Mouse (Mus musculus) kidney, embryonic 15.5 days (tissue): ENCODE data around the gene Mis12. TPM values are rescaled to one million over a fixed set of nuclear protein-coding genes. Genes with fewer than 3 reads are reported as not detected.

Experiments
- ATAC-seq: fragments of 200-750 bp; cut with Nextera tagmentation; replicated peaks from 2 replicates; pipeline ENCODE4 v1.8.0; 2017; ENCODE audit warnings: moderate TSS enrichment; ENCODE audit not compliant: low FRiP score
- H3K27ac ChIP-seq: fragments of 300-500 bp; sonication (generic); 2 replicates; pipeline ENCODE4 v1.5.1; 2015; ENCODE audit warnings: mild to moderate bottlenecking, inconsistent platforms
- H3K27me3 ChIP-seq: fragments of 300-500 bp; sonication (generic); 2 replicates; pipeline ENCODE4 v1.6.1; 2015; ENCODE audit warnings: inconsistent platforms
- H3K36me3 ChIP-seq: fragments of 300-500 bp; sonication (generic); 2 replicates; pipeline ENCODE4 v1.6.1; 2015; ENCODE audit warnings: inconsistent platforms
- H3K4me1 ChIP-seq: fragments of 300-500 bp; sonication (generic); 2 replicates; pipeline ENCODE4 v1.6.1; 2015; ENCODE audit warnings: inconsistent platforms
- H3K4me2 ChIP-seq: fragments of 300-500 bp; sonication (generic); 2 replicates; pipeline ENCODE4 v1.6.1; 2015; ENCODE audit warnings: moderate library complexity, mild to moderate bottlenecking, inconsistent platforms
- H3K4me3 ChIP-seq: fragments of 300-500 bp; sonication (generic); replicated peaks from 2 replicates; pipeline ENCODE4 v1.5.1; 2015; ENCODE audit warnings: mild to moderate bottlenecking, inconsistent platforms
- H3K9ac ChIP-seq: fragments of 300-500 bp; sonication (generic); 2 replicates; pipeline ENCODE4 v1.6.1; 2015; ENCODE audit warnings: mild to moderate bottlenecking, inconsistent platforms
- H3K9me3 ChIP-seq: fragments of 300-500 bp; sonication (generic); replicated peaks from 2 replicates; pipeline ENCODE4 v1.6.1; 2016; ENCODE audit warnings: inconsistent platforms
- WGBS: fragments of 180-500 bp; shearing (Covaris S2); methylation state at CpG from one replicate; pipeline ENCODE4 v1.1.7; 2015; ENCODE audit warnings: mixed read lengths; 5-methylcytosine and 5-hydroxymethylcytosine counted together
- polyA plus RNA-seq: library from polyadenylated mRNA; unstranded; fragments of >200 nt; fragmentation: Nextera tagmentation; extraction: Ambion mirVana; gene quantifications from 2 replicates; pipeline ENCODE4 v1.2.1, GENCODE M21; 2015

Mis12 gene
- polyA plus RNA-seq, 1 experiment from 2014 or later, result 43.8 TPM

DNA sequence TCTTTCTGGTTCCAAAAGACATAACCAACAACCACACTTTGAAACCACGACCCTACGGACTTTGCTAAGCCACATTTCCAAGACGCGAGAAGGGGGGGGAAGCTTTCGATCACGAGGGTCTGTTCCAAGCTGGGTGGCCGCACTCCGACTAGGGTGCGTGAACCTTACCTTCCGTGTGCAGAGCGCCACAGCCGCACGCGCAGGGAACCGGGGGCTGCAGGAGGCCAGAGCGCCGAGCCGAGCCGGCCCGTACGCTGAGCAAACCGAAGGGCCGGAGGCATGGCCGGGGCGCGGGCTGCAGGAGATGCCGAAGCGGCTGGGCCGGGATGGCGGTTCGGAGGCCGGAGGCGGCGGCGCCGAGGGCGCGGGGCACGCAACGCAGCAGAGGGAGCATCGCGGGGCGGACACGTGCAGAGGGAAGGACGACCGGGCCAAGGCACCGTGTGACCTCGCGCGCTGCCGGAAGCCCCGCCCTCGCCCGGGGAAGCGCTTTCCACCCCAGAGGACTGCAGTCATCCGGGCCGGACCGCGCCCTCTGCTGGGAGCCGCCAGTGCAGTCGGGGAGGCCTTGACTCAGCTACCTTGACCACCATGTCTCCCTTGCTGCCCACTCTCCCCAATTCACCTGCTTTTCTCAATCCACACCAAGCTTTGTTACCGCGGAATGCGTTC is 36.7 kb upstream of the Mis12 start, which contains the start of gene C1qbp:
C1qbp (minus strand) TSS at position 470 of the 672 bp plus-strand sequence.
- Histone ChIP-seq H3K4me3 (peak within 1 kb of the TSS; percentile 100), H3K36me3 (peaks cover 73% of the 10 kb centered on the region), H3K27me3 (no peaks in the 10 kb centered on the region), H3K9me3 (no peaks in the 10 kb centered on the region), H3K4me1 (peaks cover 15% of the 10 kb centered on the region), H3K4me2 (peak within 1 kb of the TSS; percentile 78), H3K27ac (peak within 1 kb of the TSS; percentile 82), H3K9ac (peak within 1 kb of the TSS; percentile 97)
- peak; percentile 95 for ATAC-seq
- WGBS, result under 1% methylated on average over 61 of the region's 64 CpGs

DNA sequence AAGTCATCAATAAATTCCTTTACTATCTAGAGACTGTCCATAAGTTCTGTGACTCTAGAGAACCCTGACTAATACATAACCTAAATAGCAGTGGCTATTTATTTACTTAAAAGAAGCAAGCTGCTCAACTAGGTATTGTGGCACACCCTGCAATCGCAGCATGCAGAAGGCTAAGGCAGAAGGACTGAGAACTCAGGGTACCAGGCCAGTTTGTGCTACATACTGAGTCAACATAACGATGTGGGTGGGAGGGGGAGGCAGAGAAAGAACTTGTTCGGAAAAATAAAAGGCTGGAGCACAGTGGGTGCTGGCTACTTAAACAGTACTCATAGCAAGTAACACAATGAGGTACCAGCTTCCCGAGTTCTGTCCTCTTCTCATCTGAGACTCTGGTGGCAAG is 18.2 kb upstream of the Mis12 start:
- H3K36me3 ChIP-seq, result peaks cover 52% of the 10 kb centered on the region
- 85% methylated on average over 4 of the region's 4 CpGs for WGBS
- H3K4me2 ChIP-seq, result no peak overlapping the region

DNA sequence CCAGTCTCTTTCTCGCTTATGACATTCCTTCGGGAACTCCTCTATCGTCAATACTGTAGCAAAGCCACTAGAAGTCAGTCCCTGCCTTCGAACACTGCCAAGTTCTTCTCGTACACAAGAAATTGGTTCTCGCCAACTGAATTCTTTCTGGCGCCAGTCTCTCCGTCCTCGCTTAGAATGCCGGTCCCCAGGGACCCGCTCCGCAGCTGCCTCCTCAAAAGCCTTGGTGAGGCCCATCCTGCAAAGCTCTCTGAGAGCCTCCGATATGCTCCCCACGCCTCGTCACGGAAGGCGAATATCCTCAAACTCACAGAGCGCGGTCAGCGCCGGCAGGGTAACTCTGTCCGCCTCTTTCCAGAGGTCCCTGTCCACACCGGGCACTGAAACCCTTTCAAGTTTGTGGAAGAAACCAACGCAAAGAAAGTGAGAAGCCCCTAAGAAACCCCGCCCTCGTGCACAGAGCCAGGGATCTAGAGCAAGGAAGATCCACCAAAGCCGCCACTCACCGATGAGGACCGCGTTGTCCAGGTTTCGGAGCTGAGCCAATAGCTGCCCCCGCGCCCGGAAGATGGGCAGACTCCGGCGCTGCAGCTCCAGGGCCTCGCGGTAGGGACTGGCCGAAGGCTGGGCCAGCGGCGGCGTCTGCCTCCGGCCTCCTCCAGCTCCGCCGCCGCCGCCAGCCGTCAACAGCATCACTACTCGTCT is 15.6 kb upstream of the Mis12 start:
- Histone ChIP-seq H3K36me3 (peaks cover 43% of the 10 kb centered on the region), H3K27ac (peak overlapping the region; percentile 87), H3K9ac (peak overlapping the region; percentile 76), H3K9me3 (no peaks in the 10 kb centered on the region), H3K4me2 (peak overlapping the region; percentile 78), H3K4me3 (peak overlapping the region; percentile 90), H3K27me3 (no peaks in the 10 kb centered on the region), H3K4me1 (peaks cover 16% of the 10 kb centered on the region)
- under 1% methylated on average over 49 of the region's 49 CpGs for WGBS
- peak; percentile 90 for ATAC-seq

More for the DNA sequence above, 18.2 kb upstream of the Mis12 start:
- Histone ChIP-seq H3K9me3 (no peaks in the 10 kb centered on the region), H3K9ac (no peak overlapping the region), H3K27ac (no peak overlapping the region), H3K4me3 (no peak overlapping the region), H3K27me3 (no peaks in the 10 kb centered on the region), H3K4me1 (peaks cover 16% of the 10 kb centered on the region)
- no peak for ATAC-seq

DNA sequence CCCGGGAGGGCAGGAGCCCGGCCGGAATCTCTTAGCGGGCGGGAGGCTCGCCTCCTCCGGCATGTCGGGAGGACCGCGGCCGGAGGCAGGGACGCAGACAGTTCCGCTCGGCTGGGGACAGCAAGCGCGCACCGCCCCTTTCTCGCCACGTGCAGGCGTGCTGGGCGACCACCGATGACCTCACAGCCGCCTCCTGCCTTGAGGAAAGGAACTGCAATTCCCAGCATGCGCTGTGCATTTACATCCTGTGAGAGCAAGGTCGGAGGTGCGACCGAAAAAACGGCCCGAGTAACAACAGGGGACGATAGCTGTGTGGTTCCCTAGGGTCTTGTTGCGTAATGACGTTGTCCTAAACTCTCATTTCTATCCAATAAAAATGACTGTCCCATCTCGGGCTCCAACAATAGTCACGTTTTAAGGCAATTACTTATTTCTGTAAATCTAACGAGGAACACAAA is 15.1 kb upstream of the Mis12 start, which contains the start of gene Dhx33:
Dhx33 (minus strand) TSS at position 122 of the 458 bp plus-strand sequence.
- under 1% methylated on average over 34 of the region's 35 CpGs for WGBS
- H3K36me3 ChIP-seq, result peaks cover 43% of the 10 kb centered on the region
- no peaks in the 10 kb centered on the region for H3K27me3 ChIP-seq
- H3K9me3 ChIP-seq, result no peaks in the 10 kb centered on the region
- peak within 1 kb of the TSS; percentile 90 for H3K4me3 ChIP-seq
- peak; percentile 99 for ATAC-seq
- H3K4me2 ChIP-seq, result peak within 1 kb of the TSS; percentile 78
- peaks cover 16% of the 10 kb centered on the region for H3K4me1 ChIP-seq
- peak within 1 kb of the TSS; percentile 76 for H3K9ac ChIP-seq
- H3K27ac ChIP-seq, result peak within 1 kb of the TSS; percentile 87

DNA sequence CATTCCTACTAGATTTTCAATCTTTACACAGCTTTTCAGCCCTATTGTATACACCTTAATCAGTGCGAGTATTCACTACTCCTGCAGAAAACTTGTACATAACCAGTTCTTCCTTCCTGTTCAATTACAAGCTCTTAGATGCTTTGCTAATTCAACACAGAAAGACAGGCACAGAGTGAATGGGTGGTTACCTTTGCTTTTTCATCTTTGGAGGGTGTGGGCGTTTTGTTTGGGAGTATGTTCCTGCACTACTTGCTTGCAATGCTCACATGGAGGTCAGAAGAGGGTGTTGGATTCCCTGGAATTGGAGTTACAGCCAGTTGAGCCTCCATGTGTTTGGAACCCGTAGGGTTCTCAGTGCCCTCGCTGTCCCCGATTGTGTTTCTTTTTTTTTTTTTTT is 14.4 kb upstream of the Mis12 start:
- Histone ChIP-seq H3K4me3 (peak overlapping the region; percentile 90), H3K9ac (no peak overlapping the region), H3K27ac (peak overlapping the region; percentile 56; the same call in 1 of the 2 replicates), H3K27me3 (no peaks in the 10 kb centered on the region), H3K4me2 (peak overlapping the region; percentile 53), H3K4me1 (peaks cover 16% of the 10 kb centered on the region), H3K36me3 (peaks cover 43% of the 10 kb centered on the region), H3K9me3 (no peaks in the 10 kb centered on the region)
- WGBS, result 60% methylated on average over 5 of the region's 5 CpGs
- no peak for ATAC-seq

DNA sequence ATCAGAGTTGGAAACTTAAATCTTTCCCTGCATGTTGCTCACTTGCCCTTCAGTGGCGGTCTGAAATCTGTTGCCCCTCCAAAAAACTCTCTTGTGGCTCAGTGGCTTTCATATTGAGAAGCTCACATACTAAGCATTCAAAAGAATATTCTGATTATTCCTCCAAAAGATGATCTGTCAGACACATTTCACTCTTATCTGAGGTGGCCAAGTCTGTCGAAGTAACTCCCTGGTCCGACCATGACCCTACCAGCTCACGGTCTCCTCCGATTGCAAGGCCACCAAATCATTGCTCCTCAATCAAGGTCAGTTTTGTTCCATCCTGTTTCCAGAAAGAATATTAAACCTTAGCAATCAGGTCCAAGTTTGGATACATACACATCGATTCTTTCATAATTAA is 12.4 kb upstream of the Mis12 start:
- H3K36me3 ChIP-seq, result peaks cover 46% of the 10 kb centered on the region
- H3K4me3 ChIP-seq, result no peak overlapping the region
- WGBS, result 94% methylated on average over 6 of the region's 6 CpGs
- H3K27ac ChIP-seq, result no peak overlapping the region
- H3K9ac ChIP-seq, result no peak overlapping the region
- peaks cover 16% of the 10 kb centered on the region for H3K4me1 ChIP-seq
- H3K27me3 ChIP-seq, result no peaks in the 10 kb centered on the region
- H3K4me2 ChIP-seq, result no peak overlapping the region
- no peak for ATAC-seq
- no peaks in the 10 kb centered on the region for H3K9me3 ChIP-seq

DNA sequence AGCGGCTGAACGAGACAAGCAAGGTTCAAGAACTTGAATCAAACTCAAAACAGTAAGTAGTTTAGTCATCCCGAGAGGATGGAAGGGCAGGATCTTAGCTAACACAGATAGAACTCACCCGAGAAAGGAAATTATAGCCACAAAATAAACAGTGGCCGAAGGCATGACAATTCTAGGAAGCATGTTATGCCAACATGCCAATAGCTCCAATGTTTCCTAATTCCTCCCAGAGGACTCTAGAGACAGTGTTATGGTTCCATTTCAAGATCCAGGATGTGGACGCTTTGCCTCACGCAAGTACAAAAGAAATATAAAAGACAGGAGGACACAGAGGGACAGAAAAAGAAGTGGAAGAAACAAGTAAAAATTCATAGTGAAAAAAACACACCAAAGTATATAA is 11.6 kb upstream of the Mis12 start:
- no peak overlapping the region for H3K4me2 ChIP-seq
- WGBS, result 80% methylated on average over 7 of the region's 7 CpGs
- peaks cover 54% of the 10 kb centered on the region for H3K36me3 ChIP-seq
- H3K27me3 ChIP-seq, result no peaks in the 10 kb centered on the region
- H3K4me1 ChIP-seq, result peaks cover 11% of the 10 kb centered on the region
- no peak overlapping the region for H3K27ac ChIP-seq
- ATAC-seq, result no peak
- no peak overlapping the region for H3K9ac ChIP-seq
- H3K9me3 ChIP-seq, result no peaks in the 10 kb centered on the region
- no peak overlapping the region for H3K4me3 ChIP-seq

DNA sequence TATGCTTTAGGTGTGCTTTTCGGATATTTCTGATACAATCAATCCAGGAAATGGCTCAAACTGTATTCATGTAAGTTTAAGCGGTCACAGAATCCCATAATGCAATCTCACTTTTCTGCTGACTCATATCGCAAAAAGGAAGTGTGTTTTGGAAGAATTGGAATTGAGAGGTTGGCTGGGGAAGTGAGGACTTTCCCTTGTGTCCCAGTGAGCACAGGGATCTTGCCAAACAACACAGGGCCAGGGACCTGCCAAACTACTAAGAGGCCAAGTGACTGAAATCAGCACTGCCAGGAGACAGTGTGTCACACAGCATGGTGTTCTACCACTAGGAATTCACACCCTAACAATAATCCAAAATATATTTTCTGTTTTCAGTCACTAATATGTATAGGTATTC is 11.1 kb upstream of the Mis12 start:
- H3K9me3 ChIP-seq, result no peaks in the 10 kb centered on the region
- peaks cover 6% of the 10 kb centered on the region for H3K4me1 ChIP-seq
- H3K4me2 ChIP-seq, result no peak overlapping the region
- no peak overlapping the region for H3K9ac ChIP-seq
- no peak for ATAC-seq
- H3K4me3 ChIP-seq, result no peak overlapping the region
- peaks cover 57% of the 10 kb centered on the region for H3K36me3 ChIP-seq
- H3K27me3 ChIP-seq, result no peaks in the 10 kb centered on the region
- H3K27ac ChIP-seq, result no peak overlapping the region
- 80% methylated on average over 3 of the region's 3 CpGs for WGBS

DNA sequence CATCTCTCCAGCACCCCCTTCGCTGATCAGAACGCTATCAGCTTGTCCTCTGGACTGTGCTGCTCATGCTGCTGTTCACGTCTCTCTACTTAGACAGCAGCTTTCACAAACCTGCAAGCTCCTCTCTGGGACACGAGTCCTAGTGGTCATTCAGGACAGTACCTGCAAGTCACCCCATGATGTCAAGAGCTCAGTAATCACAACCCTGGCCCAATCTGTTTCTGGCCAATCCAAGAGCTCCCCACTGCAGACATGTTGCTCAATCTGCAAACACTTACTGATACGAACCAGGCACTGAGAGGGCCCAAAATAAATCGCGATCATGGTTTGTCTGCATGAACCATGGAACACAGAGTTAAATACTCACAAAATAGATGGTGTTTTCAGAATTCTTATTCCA is 6.7 kb upstream of the Mis12 start:
- Histone ChIP-seq H3K9ac (no peak overlapping the region), H3K4me1 (peaks cover 10% of the 10 kb centered on the region), H3K9me3 (no peaks in the 10 kb centered on the region), H3K27me3 (no peaks in the 10 kb centered on the region), H3K36me3 (peaks cover 61% of the 10 kb centered on the region), H3K4me2 (no peak overlapping the region), H3K27ac (no peak overlapping the region), H3K4me3 (no peak overlapping the region)
- ATAC-seq, result no peak
- WGBS, result 91% methylated on average over 7 of the region's 7 CpGs

DNA sequence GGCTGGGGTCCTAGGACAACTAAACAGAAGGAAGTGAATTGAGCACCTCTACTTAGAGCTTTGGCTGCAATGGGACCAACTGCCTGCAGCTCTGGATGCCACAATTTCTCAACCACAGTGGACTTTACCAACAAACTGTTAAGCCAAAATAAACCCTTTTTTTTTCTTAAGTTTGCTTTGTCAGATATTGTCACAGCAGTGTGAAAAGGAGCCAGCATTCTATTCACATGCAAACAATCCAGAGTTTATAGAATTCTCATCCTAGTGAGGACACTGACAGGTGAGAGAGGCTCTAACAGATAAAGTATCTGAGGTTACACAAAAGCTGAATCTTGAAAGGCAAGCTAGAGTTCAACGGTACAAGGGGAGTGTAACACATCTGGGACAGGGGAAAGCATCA is 2.4 kb upstream of the Mis12 start:
- WGBS, result 87% methylated on average over 1 of the region's 1 CpGs
- H3K4me1 ChIP-seq, result peaks cover 32% of the 10 kb centered on the region
- H3K9me3 ChIP-seq, result no peaks in the 10 kb centered on the region
- no peaks in the 10 kb centered on the region for H3K27me3 ChIP-seq
- H3K27ac ChIP-seq, result no peak overlapping the region
- H3K9ac ChIP-seq, result no peak overlapping the region
- H3K4me3 ChIP-seq, result no peak overlapping the region
- no peak for ATAC-seq
- H3K36me3 ChIP-seq, result peaks cover 28% of the 10 kb centered on the region
- no peak overlapping the region for H3K4me2 ChIP-seq

DNA sequence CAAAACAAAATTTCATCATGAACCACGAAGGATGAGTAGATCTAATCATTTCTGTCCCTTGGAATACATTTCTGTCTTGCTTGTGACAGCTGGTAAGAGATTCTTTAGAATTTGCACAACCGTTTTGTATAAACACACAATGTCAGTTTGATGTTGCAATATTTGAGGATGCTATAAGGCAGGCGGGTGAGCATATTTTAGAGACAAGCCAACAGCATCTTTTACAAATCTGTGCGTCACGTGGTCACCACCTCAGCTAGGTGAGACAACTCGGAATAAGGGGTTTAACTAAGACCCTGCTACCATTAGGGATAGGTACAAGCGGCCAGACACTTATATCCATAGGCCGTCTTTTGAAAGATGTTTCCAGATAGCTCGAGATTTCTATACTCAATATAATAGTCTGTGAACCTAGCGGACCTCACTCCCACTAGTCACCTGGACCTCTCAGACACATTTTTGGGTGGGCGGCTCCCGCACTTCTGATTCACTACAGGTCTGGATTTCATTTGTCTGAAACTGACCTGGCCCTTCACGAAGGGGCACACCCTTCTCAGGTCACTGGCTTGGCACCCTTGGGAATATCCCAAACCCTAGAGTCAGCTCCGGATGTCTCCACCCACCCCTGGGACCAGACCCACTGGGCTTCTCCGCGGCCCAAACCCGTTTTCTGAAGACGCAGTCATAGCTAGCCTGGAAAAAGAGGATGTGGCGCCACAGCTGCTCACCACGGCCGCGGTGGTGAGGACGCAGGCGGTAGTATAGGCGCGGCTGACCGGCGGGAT is 803 bp upstream of the Mis12 start:
- 6% methylated on average over 28 of the region's 28 CpGs for WGBS
- ATAC-seq, result peak; percentile 22; the same call in 1 of the 2 replicates
- H3K27me3 ChIP-seq, result no peaks in the 10 kb centered on the region

DNA sequence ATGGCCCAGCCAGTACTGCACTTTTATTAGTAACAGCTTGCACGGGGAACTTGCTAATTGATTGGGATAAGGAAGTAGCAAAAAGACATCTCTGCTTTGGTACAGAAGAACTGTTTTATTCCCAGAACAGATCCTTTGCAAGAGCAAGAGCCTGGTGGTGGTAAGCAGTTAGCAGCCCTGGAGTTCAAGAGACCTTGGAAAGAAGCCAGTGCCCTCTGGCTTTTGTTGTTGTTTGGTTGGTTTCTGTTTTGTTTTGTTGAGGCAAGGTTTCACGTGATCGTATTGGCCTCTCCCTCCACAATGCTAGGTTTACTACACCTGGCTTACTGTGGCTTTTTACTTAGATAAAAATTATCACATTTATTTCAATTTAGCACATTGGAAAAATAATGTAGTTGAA is 8.9 kb downstream of the Mis12 start:
- Histone ChIP-seq H3K9me3 (no peaks in the 10 kb centered on the region), H3K27me3 (no peaks in the 10 kb centered on the region), H3K27ac (no peak overlapping the region), H3K4me1 (peaks cover 17% of the 10 kb centered on the region; the same call in 1 of the 2 replicates), H3K4me2 (no peak overlapping the region), H3K36me3 (peaks cover 50% of the 10 kb centered on the region), H3K9ac (no peak overlapping the region), H3K4me3 (no peak overlapping the region)
- WGBS, result 75% methylated on average over 3 of the region's 3 CpGs
- ATAC-seq, result no peak

More for the DNA sequence above, 803 bp upstream of the Mis12 start:
- peak overlapping the region; percentile 96 for H3K4me3 ChIP-seq
- peak overlapping the region; percentile 80 for H3K27ac ChIP-seq
- peak overlapping the region; percentile 91 for H3K9ac ChIP-seq
- peak overlapping the region; percentile 64 for H3K4me2 ChIP-seq
- peaks cover 29% of the 10 kb centered on the region for H3K36me3 ChIP-seq
- no peaks in the 10 kb centered on the region for H3K9me3 ChIP-seq
- H3K4me1 ChIP-seq, result peaks cover 35% of the 10 kb centered on the region
